8 mouse cellular contexts compared by ENCODE assay signal in the genomic region with DNA sequence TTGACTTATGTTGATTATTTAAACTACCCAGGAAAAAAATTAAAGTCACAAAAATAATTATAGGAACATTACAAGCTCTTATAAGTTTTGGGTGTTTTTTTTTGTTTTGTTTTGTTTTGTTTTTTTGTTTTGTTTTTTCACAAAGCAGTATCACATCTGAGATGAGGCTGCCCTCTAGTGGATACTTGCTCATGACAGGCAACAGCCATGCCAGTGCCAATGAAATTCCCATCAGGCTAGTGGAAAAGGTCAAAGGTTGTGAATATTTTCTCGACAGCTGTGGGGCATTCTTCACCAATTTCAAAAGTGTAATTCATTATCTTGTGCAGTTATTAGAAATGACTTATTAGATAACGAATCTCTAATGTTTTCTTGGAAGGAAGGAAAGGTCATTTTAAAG.
DNase-seq lines count a peak whose midpoint lies in the region; ATAC-seq and TF ChIP-seq lines count a peak whose summit lies in the region.
"Had no signal": no experiment of that assay in that cellular context is flagged by ENCODE, and none has a peak within 500 bp of the region (broad histone marks: within the 10 kb centered on the region; RNA-seq: fewer than 3 reads in every experiment).

No protein-coding gene starts in this region.

- TF ChIP-seq POLR2A in lung, adult 2 months (IDR thresholded peaks at IDR 0.05; ENCODE audit: borderline replicate concordance, extremely low read depth, low read depth, low read length) = no peak

- 20% methylated on average over 2 of the region's 2 CpGs for WGBS in midbrain, embryonic 14.5 days
- WGBS in midbrain, embryonic 10.5 days = 23% methylated on average over 2 of the region's 2 CpGs
- 11% methylated on average over 2 of the region's 2 CpGs for WGBS in lung, adult 2 months

- peaks cover 1% of the 10 kb centered on the region; the same call in 1 of the 2 replicates for H3K4me1 ChIP-seq in midbrain, embryonic 14.5 days (ENCODE audit: control insufficient read depth, insufficient read depth, low read length)
- peaks cover 11% of the 10 kb centered on the region for H3K4me1 ChIP-seq in midbrain, embryonic 10.5 days
- peaks cover 15% of the 10 kb centered on the region for H3K4me1 ChIP-seq in lung, adult 2 months (ENCODE audit: control insufficient read depth, insufficient read depth, low read length)

- peak; percentile 89 for DNase-seq in midbrain, embryonic 14.5 days
- no peak for DNase-seq in midbrain, embryonic 10.5 days (ENCODE audit: low spot score)
- DNase-seq in R1 (ENCODE audit: low read depth, low spot score) = peak; percentile 68
- peak; percentile 43 to 67 for DNase-seq in cerebellum, postnatal 4 days (ENCODE audit: low spot score in 2 of 2)
- DNase-seq in induced T-regulatory cell, adult 2 months (ENCODE audit: low read depth) = peak; percentile 83
- DNase-seq in lung, adult 2 months = no peak
- DNase-seq in thymus, postnatal 14 days = peak; percentile 58

- no peak for ATAC-seq in midbrain, embryonic 14.5 days (ENCODE audit: low FRiP score, low TSS enrichment)

- TF ChIP-seq CTCF in lung, adult 2 months (IDR thresholded peaks at IDR 0.05; ENCODE audit: insufficient read depth, low read length) = peak; percentile 33; the same call in 1 of the 2 replicates

- H3K36me3 ChIP-seq in midbrain, embryonic 14.5 days (ENCODE audit: control insufficient read depth, insufficient read depth, low read length) = no peaks in the 10 kb centered on the region
- no peaks in the 10 kb centered on the region for H3K36me3 ChIP-seq in midbrain, embryonic 10.5 days
- H3K36me3 ChIP-seq: embryonic facial prominence, embryonic 12.5 days had no signal

- no peak overlapping the region for H3K27ac ChIP-seq in midbrain, embryonic 14.5 days (replicated peaks; ENCODE audit: low read depth, low read length)
- no peak overlapping the region for H3K27ac ChIP-seq in midbrain, embryonic 10.5 days (replicated peaks)
- H3K27ac ChIP-seq: embryonic facial prominence, embryonic 12.5 days had no signal

- no peak overlapping the region for H3K4me3 ChIP-seq in midbrain, embryonic 14.5 days (replicated peaks; ENCODE audit: low read depth, low read length)
- H3K4me3 ChIP-seq in midbrain, embryonic 10.5 days = no peak overlapping the region
- H3K4me3 ChIP-seq in lung, adult 2 months (replicated peaks; ENCODE audit: extremely low read depth, low read depth, low read length) = no peak overlapping the region
- H3K4me3 ChIP-seq: embryonic facial prominence, embryonic 12.5 days had no signal

- H3K4me2 ChIP-seq in midbrain, embryonic 14.5 days (ENCODE audit: low read length) = no peak overlapping the region
- H3K4me2 ChIP-seq: embryonic facial prominence, embryonic 12.5 days had no signal

- no peaks in the 10 kb centered on the region for H3K9me3 ChIP-seq in midbrain, embryonic 14.5 days (ENCODE audit: control insufficient read depth, low read length)
- no peaks in the 10 kb centered on the region for H3K9me3 ChIP-seq in midbrain, embryonic 10.5 days (replicated peaks)
- H3K9me3 ChIP-seq: embryonic facial prominence, embryonic 12.5 days had no signal

- H3K27me3 ChIP-seq in midbrain, embryonic 14.5 days (ENCODE audit: control insufficient read depth, insufficient read depth, low read length) = peaks cover 16% of the 10 kb centered on the region
- H3K27me3 ChIP-seq in midbrain, embryonic 10.5 days (ENCODE audit: low read depth, poor library complexity, severe bottlenecking) = peaks cover 46% of the 10 kb centered on the region
- H3K27me3 ChIP-seq: embryonic facial prominence, embryonic 12.5 days had no signal

- H3K9ac ChIP-seq in midbrain, embryonic 14.5 days (replicated peaks; ENCODE audit: low read length) = no peak overlapping the region
- H3K9ac ChIP-seq: embryonic facial prominence, embryonic 12.5 days had no signal

Comparison
In these comparisons a context has a peak if more than half of its experiments do, and no peak if none do; other contexts are left out.
1. DNase-seq: peak in midbrain, embryonic 14.5 days (single experiment), R1 (single experiment), cerebellum, postnatal 4 days (2 of 2), induced T-regulatory cell, adult 2 months (single experiment) and thymus, postnatal 14 days (single experiment); none in midbrain, embryonic 10.5 days (single experiment) and lung, adult 2 months (single experiment).